Mouse (Mus musculus) myocyte (in vitro differentiated cells): Measurements from ENCODE around the gene Simc1.

ENCODE experiments used
- CEBPB ChIP-seq: IDR thresholded peaks from 2 replicates; pipeline ENCODE4 v1.6.1; 2011; ENCODE audit warnings: mild to moderate bottlenecking, moderate library complexity; ENCODE audit not compliant: poor library complexity, insufficient read depth, severe bottlenecking
- E2F4 ChIP-seq: IDR thresholded peaks from one replicate; pipeline ENCODE4 v1.6.1; 2011; ENCODE audit warnings: mild to moderate bottlenecking, control low read depth, moderate library complexity; ENCODE audit not compliant: insufficient read depth
- MAX ChIP-seq: IDR thresholded peaks from one replicate; pipeline ENCODE4 v1.6.1; 2011; ENCODE audit warnings: low read depth, mild to moderate bottlenecking, control low read depth
- MYOD1 ChIP-seq, 3 experiments: IDR thresholded peaks; one replicate each; pipeline ENCODE4 v1.6.1; 2011; ENCODE audit warnings: control low read depth in 2 of 3, low read depth in 2 of 3, mild to moderate bottlenecking in 2 of 3, moderate library complexity in 1 of 3; ENCODE audit not compliant: insufficient read length in 2 of 3, control insufficient read depth in 1 of 3
- MYOG ChIP-seq, 3 experiments: IDR thresholded peaks; one replicate each; pipeline ENCODE4 v1.6.1; 2011; ENCODE audit warnings: control low read depth in 2 of 3, low read depth in 2 of 3, mild to moderate bottlenecking in 2 of 3; ENCODE audit not compliant: insufficient read length in 2 of 3, control insufficient read depth in 1 of 3, insufficient read depth in 1 of 3
- POLR2A ChIP-seq: IDR thresholded peaks from one replicate; pipeline ENCODE4 v1.6.1; 2011; ENCODE audit warnings: low read depth, mild to moderate bottlenecking, control low read depth, moderate library complexity; ENCODE audit not compliant: insufficient read length
- POLR2AphosphoS2 ChIP-seq: IDR thresholded peaks from one replicate; pipeline ENCODE4 v1.6.1; 2011; ENCODE audit warnings: low read depth, control low read depth; ENCODE audit not compliant: insufficient read length
- REST ChIP-seq: IDR thresholded peaks from one replicate; pipeline ENCODE4 v1.6.1; 2011; ENCODE audit warnings: mild to moderate bottlenecking, control low read depth, moderate library complexity; ENCODE audit not compliant: insufficient read depth, insufficient read length
- SRF ChIP-seq: IDR thresholded peaks from one replicate; pipeline ENCODE4 v1.6.1; 2011; ENCODE audit warnings: low read depth; ENCODE audit not compliant: control insufficient read depth, insufficient read length
- TCF12 ChIP-seq: IDR thresholded peaks from one replicate; pipeline ENCODE4 v1.6.1; 2011; ENCODE audit warnings: mild to moderate bottlenecking, control low read depth; ENCODE audit not compliant: poor library complexity, insufficient read depth, severe bottlenecking
- USF1 ChIP-seq: IDR thresholded peaks from one replicate; pipeline ENCODE4 v1.6.1; 2011; ENCODE audit warnings: low read depth, mild to moderate bottlenecking, control low read depth, moderate library complexity

GRCm38 (mm10) chr13:54559656-54560055 is 56.1 kb downstream of the Simc1 start:
- TF ChIP-seq REST: no peak
- TF ChIP-seq POLR2AphosphoS2: no peak
- no peak for TF ChIP-seq POLR2A
- TF ChIP-seq E2F4: no peak
- no peak for TF ChIP-seq CEBPB
- TF ChIP-seq MYOD1 (IDR thresholded peaks at IDR 0.05; ENCODE audit: control insufficient read depth in 1 of 3, insufficient read length in 2 of 3, low read depth in 2 of 3): no peak
- TF ChIP-seq MAX: no peak
- TF ChIP-seq TCF12: no peak
- no peak for TF ChIP-seq USF1
- no peak for TF ChIP-seq SRF
- TF ChIP-seq MYOG (IDR thresholded peaks at IDR 0.05; ENCODE audit: control insufficient read depth in 1 of 3, insufficient read depth in 1 of 3, insufficient read length in 2 of 3, low read depth in 2 of 3): no peak
